ENCODE assay signal across 34 mouse cellular contexts in genomic region chr2:108145694-108146093, GRCm38 (mm10).
"Had no signal": no experiment of that assay in that cellular context is flagged by ENCODE, and none has a peak within 500 bp of the region (broad histone marks: within the 10 kb centered on the region; RNA-seq: fewer than 3 reads in every experiment).

No protein-coding gene starts in this region.

- H3K9ac ChIP-seq: heart, embryonic 12.5 days; heart, embryonic 13.5 days; heart, embryonic 15.5 days; hindbrain, embryonic 13.5 days; hindbrain, embryonic 15.5 days; intestine, embryonic 15.5 days; kidney, embryonic 15.5 days had no signal

- DNase-seq: heart, postnatal 10 days; heart, postnatal 14 days; heart, postnatal 36 days; heart, postnatal 4 days; kidney, adult 11 months; kidney, adult 18-20 months; kidney, adult 2 months; kidney, adult 8-10 months; kidney, adult 9 months; kidney, postnatal 10 days; kidney, postnatal 14 days; kidney, postnatal 25 days; kidney, postnatal 36 days; kidney, postnatal 4 days; layer of hippocampus, adult 9-11 months; layer of hippocampus, postnatal 36 days had no signal

- ATAC-seq: hindbrain, embryonic 16.5 days; hindbrain, postnatal 0 days; inflammation-experienced regulatory T-cells, adult 6 months; intestine, embryonic 15.5 days; intestine, embryonic 16.5 days; intestine, postnatal 0 days had no signal

- H3K27ac ChIP-seq: heart, embryonic 10.5 days; heart, embryonic 13.5 days; heart, embryonic 15.5 days; hindbrain, embryonic 10.5 days; hindbrain, embryonic 13.5 days; hindbrain, embryonic 15.5 days; hindbrain, postnatal 0 days; intestine, embryonic 15.5 days; kidney, embryonic 15.5 days; kidney, postnatal 0 days; layer of hippocampus, adult 2 months; left cerebral cortex, adult 2 months had no signal

- H3K27me3 ChIP-seq: heart, embryonic 12.5 days; heart, embryonic 13.5 days; heart, embryonic 15.5 days; hindbrain, embryonic 13.5 days; hindbrain, embryonic 15.5 days; intestine, embryonic 15.5 days; kidney, embryonic 15.5 days had no signal

- H3K4me2 ChIP-seq: heart, embryonic 11.5 days; heart, embryonic 12.5 days; heart, embryonic 13.5 days; heart, embryonic 15.5 days; hindbrain, embryonic 13.5 days; hindbrain, embryonic 15.5 days; intestine, embryonic 15.5 days; kidney, embryonic 15.5 days had no signal

- H3K36me3 ChIP-seq: heart, embryonic 10.5 days; heart, embryonic 12.5 days; heart, embryonic 13.5 days; heart, embryonic 15.5 days; hindbrain, embryonic 10.5 days; hindbrain, embryonic 13.5 days; hindbrain, embryonic 15.5 days; intestine, embryonic 15.5 days; kidney, embryonic 15.5 days had no signal

- H3K9me3 ChIP-seq: heart, embryonic 10.5 days; heart, embryonic 12.5 days; heart, embryonic 13.5 days; heart, embryonic 15.5 days; hindbrain, embryonic 10.5 days; hindbrain, embryonic 13.5 days; hindbrain, embryonic 15.5 days; intestine, embryonic 15.5 days; kidney, embryonic 15.5 days had no signal

- H3K4me3 ChIP-seq: heart, embryonic 10.5 days; heart, embryonic 12.5 days; heart, embryonic 13.5 days; heart, embryonic 15.5 days; hindbrain, embryonic 10.5 days; hindbrain, embryonic 13.5 days; hindbrain, embryonic 15.5 days; intestine, embryonic 15.5 days; kidney, embryonic 15.5 days; layer of hippocampus, adult 2 months; left cerebral cortex, adult 2 months had no signal

- H3K4me1 ChIP-seq: heart, embryonic 10.5 days; heart, embryonic 12.5 days; heart, embryonic 15.5 days; hindbrain, embryonic 10.5 days; hindbrain, embryonic 13.5 days; hindbrain, embryonic 15.5 days; intestine, embryonic 15.5 days; kidney, embryonic 15.5 days had no signal
